Mouse (Mus musculus): ENCODE results near the gene Jhy. TPM values are rescaled to one million over a fixed set of nuclear protein-coding genes. Genes with fewer than 3 reads are reported as not detected.

Jhy gene
- polyA plus RNA-seq, 1 experiment = not detected

DNA sequence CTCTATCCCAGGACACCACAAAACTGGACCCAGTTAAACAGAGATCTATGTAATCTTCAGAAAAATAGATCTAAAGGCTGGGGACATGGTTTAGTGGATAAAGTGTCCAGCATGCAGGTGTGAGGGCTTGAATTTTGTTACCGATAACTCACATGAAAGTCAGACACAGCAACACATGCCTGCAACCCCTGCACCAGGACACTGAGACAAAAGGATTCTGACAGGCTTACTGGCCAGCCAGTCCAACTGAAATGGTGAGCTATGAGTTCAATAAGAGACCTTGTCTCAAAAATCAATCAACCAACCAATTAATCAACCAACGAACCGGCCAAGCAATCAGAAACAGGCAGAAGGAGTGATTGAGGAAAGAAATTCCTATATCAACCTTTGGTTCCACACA lies 19.8 kb upstream of the Jhy start:
- no peaks in the 10 kb centered on the region for H3K79me3 ChIP-seq (ENCODE audit: low read depth)
- no peaks in the 10 kb centered on the region for H3K79me2 ChIP-seq (ENCODE audit: control insufficient read depth, insufficient read depth)

DNA sequence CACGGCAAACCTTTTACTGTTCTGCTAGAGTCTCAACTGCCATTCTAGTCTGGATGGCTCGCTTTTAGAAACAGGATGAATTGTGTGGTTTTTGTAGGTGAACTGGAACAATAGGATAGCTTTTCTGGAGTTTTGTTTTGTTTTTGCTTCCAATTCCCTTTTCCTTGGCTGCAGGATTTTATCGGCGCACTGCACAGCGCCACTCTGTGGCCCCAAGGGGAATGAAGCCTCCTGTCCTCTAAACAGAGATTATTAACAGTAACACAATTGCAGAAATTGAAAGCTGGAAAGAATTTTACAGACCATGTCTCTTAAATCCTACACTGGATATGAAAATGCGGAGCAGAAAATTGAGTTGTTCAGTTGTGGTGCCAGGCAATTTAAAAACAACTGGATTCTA lies 18.6 kb upstream of the Jhy start:
- no peaks in the 10 kb centered on the region for H3K27me3 ChIP-seq (ENCODE audit: control insufficient read depth, insufficient read depth, insufficient read length)
- TF ChIP-seq MYOG (IDR thresholded peaks at IDR 0.05; ENCODE audit: control insufficient read depth, extremely low read depth, insufficient read length) (no peak), MAX (IDR thresholded peaks at IDR 0.05) (no peak), CEBPB (IDR thresholded peaks at IDR 0.05; ENCODE audit: low read depth) (no peak), MYOD1 (IDR thresholded peaks at IDR 0.05; ENCODE audit: control insufficient read depth, insufficient read length, low read depth) (no peak), USF1 (IDR thresholded peaks at IDR 0.05; ENCODE audit: low read depth) (no peak), FOSL1 (IDR thresholded peaks at IDR 0.05; ENCODE audit: insufficient read depth, low read length, poor library complexity, severe bottlenecking) (no peak), CTCF (IDR thresholded peaks at IDR 0.05; ENCODE audit: control insufficient read depth, insufficient read depth, insufficient read length) (no peak)
- no peaks in the 10 kb centered on the region for H3K79me2 ChIP-seq (ENCODE audit: control insufficient read depth, insufficient read depth)
- H3ac ChIP-seq (ENCODE audit: control insufficient read depth, insufficient read length, low read depth) = no peak overlapping the region
- no peaks in the 10 kb centered on the region for H3K36me3 ChIP-seq (ENCODE audit: control insufficient read depth, insufficient read depth)
- no peaks in the 10 kb centered on the region for H3K79me3 ChIP-seq (ENCODE audit: low read depth)
- no peak overlapping the region for H3K4me3 ChIP-seq (ENCODE audit: insufficient read depth, poor library complexity, severe bottlenecking)

More for the DNA sequence above, 19.8 kb upstream of the Jhy start:
- no peaks in the 10 kb centered on the region for H3K36me3 ChIP-seq (ENCODE audit: control insufficient read depth, insufficient read depth)
- no peak overlapping the region for H3ac ChIP-seq (ENCODE audit: control insufficient read depth, insufficient read length, low read depth)
- peaks cover 3% of the 10 kb centered on the region for H3K27me3 ChIP-seq (ENCODE audit: control insufficient read depth, insufficient read depth, insufficient read length)
- H3K4me3 ChIP-seq (ENCODE audit: insufficient read depth, poor library complexity, severe bottlenecking) = no peak overlapping the region
- TF ChIP-seq FOSL1 (IDR thresholded peaks at IDR 0.05; ENCODE audit: insufficient read depth, low read length, poor library complexity, severe bottlenecking) (no peak), CTCF (IDR thresholded peaks at IDR 0.05; ENCODE audit: control insufficient read depth, insufficient read depth, insufficient read length) (no peak), MAX (IDR thresholded peaks at IDR 0.05) (no peak), MYOG (IDR thresholded peaks at IDR 0.05; ENCODE audit: control insufficient read depth, extremely low read depth, insufficient read length) (no peak), CEBPB (IDR thresholded peaks at IDR 0.05; ENCODE audit: low read depth) (no peak), MYOD1 (IDR thresholded peaks at IDR 0.05; ENCODE audit: control insufficient read depth, insufficient read length, low read depth) (no peak), USF1 (IDR thresholded peaks at IDR 0.05; ENCODE audit: low read depth) (no peak)

DNA sequence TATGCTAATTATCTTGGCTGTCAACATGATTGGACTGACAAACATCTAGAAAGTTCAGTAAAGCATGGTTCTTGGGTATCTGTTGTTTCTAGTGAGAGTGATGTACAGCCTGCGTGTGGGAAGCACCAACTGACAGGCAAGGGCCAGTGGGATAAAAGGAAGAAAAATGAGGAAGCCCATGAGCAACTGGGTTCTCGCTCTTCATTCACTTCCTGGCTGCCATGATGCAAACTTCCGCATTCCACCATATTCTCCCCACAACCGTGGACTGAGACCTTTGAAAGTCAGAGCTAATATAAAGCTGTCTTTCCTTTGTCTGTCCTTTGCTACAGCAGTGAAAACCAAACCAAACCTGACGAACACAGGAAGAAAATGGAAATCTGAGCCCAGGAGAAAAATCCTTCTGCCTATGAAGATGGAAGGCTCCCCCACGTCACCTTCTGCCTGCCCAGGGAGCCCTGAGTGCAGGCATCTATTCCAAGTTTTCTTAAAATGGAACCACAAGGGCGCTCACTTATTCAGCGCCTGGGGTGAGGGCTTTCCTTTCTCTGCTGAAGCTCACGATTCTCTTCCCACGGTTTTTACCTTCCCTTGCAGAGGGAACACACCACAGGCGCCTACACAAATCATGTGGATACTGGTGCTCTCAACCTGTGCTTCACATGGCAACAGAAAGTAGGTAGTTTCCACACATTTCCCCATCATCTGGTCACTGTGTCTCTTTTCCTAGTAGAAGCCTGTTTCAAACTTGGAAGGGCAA lies 10.3 kb upstream of the Jhy start:
- no peak for TF ChIP-seq MAX (IDR thresholded peaks at IDR 0.05)
- no peak for TF ChIP-seq CEBPB (IDR thresholded peaks at IDR 0.05; ENCODE audit: low read depth)
- TF ChIP-seq MYOD1 (IDR thresholded peaks at IDR 0.05; ENCODE audit: control insufficient read depth, insufficient read length, low read depth) = no peak
- no peak for TF ChIP-seq MYOG (IDR thresholded peaks at IDR 0.05; ENCODE audit: control insufficient read depth, extremely low read depth, insufficient read length)
- TF ChIP-seq USF1 (IDR thresholded peaks at IDR 0.05; ENCODE audit: low read depth) = no peak
- H3ac ChIP-seq (ENCODE audit: control insufficient read depth, insufficient read length, low read depth) = no peak overlapping the region

DNA sequence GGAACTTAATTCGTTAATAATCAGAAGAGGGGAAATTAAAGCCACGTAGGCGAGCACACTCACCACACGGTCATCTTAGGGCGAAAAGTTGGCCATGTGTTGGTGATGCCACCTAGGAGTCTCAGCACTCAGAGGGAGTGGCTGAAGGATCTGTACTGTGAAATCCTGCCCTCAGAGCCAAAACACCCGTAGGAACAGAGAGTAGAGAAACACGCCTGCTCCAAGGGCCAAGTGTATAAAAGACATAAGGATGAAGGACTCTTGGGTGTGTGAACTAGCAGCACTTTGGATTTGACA lies 448 bp upstream of the Jhy start:
- Histone ChIP-seq H3ac (ENCODE audit: control insufficient read depth, insufficient read length, low read depth) (no peak overlapping the region), H3K36me3 (ENCODE audit: control insufficient read depth, insufficient read depth) (no peaks in the 10 kb centered on the region), H3K79me3 (ENCODE audit: low read depth) (no peaks in the 10 kb centered on the region), H3K79me2 (ENCODE audit: control insufficient read depth, insufficient read depth) (no peaks in the 10 kb centered on the region), H3K4me3 (ENCODE audit: insufficient read depth, poor library complexity, severe bottlenecking) (no peak overlapping the region), H3K27me3 (ENCODE audit: control insufficient read depth, insufficient read depth, insufficient read length) (peaks cover 51% of the 10 kb centered on the region)
- TF ChIP-seq CTCF (IDR thresholded peaks at IDR 0.05; ENCODE audit: control insufficient read depth, insufficient read depth, insufficient read length) (no peak), MAX (IDR thresholded peaks at IDR 0.05) (no peak), CEBPB (IDR thresholded peaks at IDR 0.05; ENCODE audit: low read depth) (no peak), MYOG (IDR thresholded peaks at IDR 0.05; ENCODE audit: control insufficient read depth, extremely low read depth, insufficient read length) (no peak), MYOD1 (IDR thresholded peaks at IDR 0.05; ENCODE audit: control insufficient read depth, insufficient read length, low read depth) (no peak), USF1 (IDR thresholded peaks at IDR 0.05; ENCODE audit: low read depth) (no peak), FOSL1 (IDR thresholded peaks at IDR 0.05; ENCODE audit: insufficient read depth, low read length, poor library complexity, severe bottlenecking) (no peak)

More for the DNA sequence above, 10.3 kb upstream of the Jhy start:
- no peaks in the 10 kb centered on the region for H3K36me3 ChIP-seq (ENCODE audit: control insufficient read depth, insufficient read depth)
- H3K79me2 ChIP-seq (ENCODE audit: control insufficient read depth, insufficient read depth) = no peaks in the 10 kb centered on the region
- H3K79me3 ChIP-seq (ENCODE audit: low read depth) = no peaks in the 10 kb centered on the region
- H3K4me3 ChIP-seq (ENCODE audit: insufficient read depth, poor library complexity, severe bottlenecking) = no peak overlapping the region
- peaks cover 9% of the 10 kb centered on the region for H3K27me3 ChIP-seq (ENCODE audit: control insufficient read depth, insufficient read depth, insufficient read length)

DNA sequence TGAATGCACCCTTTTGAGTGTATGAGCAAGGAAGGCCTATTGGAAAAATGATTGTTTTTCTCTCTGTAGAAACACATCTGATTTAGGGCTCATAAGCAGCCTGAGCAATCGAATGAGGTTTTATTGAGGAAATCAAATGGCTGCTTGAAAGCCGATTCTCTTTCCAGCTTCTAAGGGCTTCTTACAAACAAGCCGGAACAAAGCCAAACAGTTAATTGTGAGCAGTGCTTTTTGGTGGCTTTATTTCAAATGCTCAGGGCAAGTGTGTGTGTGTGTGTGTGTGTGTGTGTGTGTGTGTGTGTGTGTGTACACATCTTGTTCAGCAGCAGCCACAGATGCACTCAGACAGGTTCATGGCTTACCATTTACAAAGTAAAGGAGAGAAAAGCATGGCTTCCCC lies 2.5 kb downstream of the Jhy start:
- Histone ChIP-seq H3K36me3 (ENCODE audit: control insufficient read depth, insufficient read depth) (no peaks in the 10 kb centered on the region), H3K79me2 (ENCODE audit: control insufficient read depth, insufficient read depth) (no peaks in the 10 kb centered on the region), H3K27me3 (ENCODE audit: control insufficient read depth, insufficient read depth, insufficient read length) (peaks cover 49% of the 10 kb centered on the region), H3K79me3 (ENCODE audit: low read depth) (no peaks in the 10 kb centered on the region), H3ac (ENCODE audit: control insufficient read depth, insufficient read length, low read depth) (no peak overlapping the region), H3K4me3 (ENCODE audit: insufficient read depth, poor library complexity, severe bottlenecking) (no peak overlapping the region)
- no peak for TF ChIP-seq MYOD1 (IDR thresholded peaks at IDR 0.05; ENCODE audit: control insufficient read depth, insufficient read length, low read depth)

DNA sequence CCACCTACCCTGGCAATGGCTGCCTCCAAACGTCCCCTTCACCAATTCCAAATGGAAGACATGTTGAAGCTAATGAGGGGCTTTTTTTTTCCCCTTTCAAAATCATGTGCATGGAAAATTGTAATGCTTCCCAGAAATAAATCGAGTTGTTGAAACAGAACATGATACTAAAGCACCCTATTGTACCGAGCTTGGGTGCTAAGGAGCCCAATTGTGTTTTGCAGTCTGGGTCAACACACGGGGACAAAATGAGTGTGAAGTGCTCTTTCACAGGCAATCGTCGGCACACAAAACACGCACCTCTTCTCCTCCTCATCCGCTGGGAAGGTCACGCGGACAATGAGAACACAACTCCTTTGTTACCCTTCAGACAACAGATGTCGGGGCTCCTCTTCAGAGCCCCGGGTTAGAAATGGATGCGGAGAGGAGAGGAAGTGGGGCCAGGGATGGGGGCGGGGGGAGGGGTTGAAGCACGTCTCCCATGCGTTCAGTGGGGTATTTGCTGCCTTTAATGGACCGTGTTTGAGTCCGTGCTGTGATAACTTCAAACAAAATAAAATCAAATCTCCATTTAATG lies 14.8 kb downstream of the Jhy start:
- peaks cover 56% of the 10 kb centered on the region for H3K27me3 ChIP-seq (ENCODE audit: control insufficient read depth, insufficient read depth, insufficient read length)
- H3K4me3 ChIP-seq (ENCODE audit: insufficient read depth, poor library complexity, severe bottlenecking) = no peak overlapping the region
- no peaks in the 10 kb centered on the region for H3K79me3 ChIP-seq (ENCODE audit: low read depth)
- no peaks in the 10 kb centered on the region for H3K79me2 ChIP-seq (ENCODE audit: control insufficient read depth, insufficient read depth)
- H3ac ChIP-seq (ENCODE audit: control insufficient read depth, insufficient read length, low read depth) = no peak overlapping the region
- H3K36me3 ChIP-seq (ENCODE audit: control insufficient read depth, insufficient read depth) = no peaks in the 10 kb centered on the region
- no peak for TF ChIP-seq USF1 (IDR thresholded peaks at IDR 0.05; ENCODE audit: low read depth)
- no peak for TF ChIP-seq CEBPB (IDR thresholded peaks at IDR 0.05; ENCODE audit: low read depth)
- no peak for TF ChIP-seq MYOG (IDR thresholded peaks at IDR 0.05; ENCODE audit: control insufficient read depth, extremely low read depth, insufficient read length)
- TF ChIP-seq FOSL1 (IDR thresholded peaks at IDR 0.05; ENCODE audit: insufficient read depth, low read length, poor library complexity, severe bottlenecking) = no peak
- TF ChIP-seq MYOD1 (IDR thresholded peaks at IDR 0.05; ENCODE audit: control insufficient read depth, insufficient read length, low read depth) = no peak
- no peak for TF ChIP-seq MAX (IDR thresholded peaks at IDR 0.05)
- no peak for TF ChIP-seq CTCF (IDR thresholded peaks at IDR 0.05; ENCODE audit: control insufficient read depth, insufficient read depth, insufficient read length)
